Mouse (Mus musculus): ENCODE results near the gene Tmc3.

Gene Tmc3

GRCm38 (mm10) chr7:83668724-83669123 lies 84.0 kb downstream of the Tmc3 start:
- DNase-seq (ENCODE audit: low spot score in 2 of 2) = peak; percentile 18 to 62

GRCm38 (mm10) chr7:83671573-83671972 lies 86.8 kb downstream of the Tmc3 start:
- peak in 1 of 2 experiments; percentile 4 for DNase-seq (ENCODE audit: low spot score in 2 of 2)
